Mouse (Mus musculus) liver, postnatal 0 days (tissue): ENCODE data around the gene Gm49366.
"Not testable (repeated sequence)": the region's sequence is repeated elsewhere in the genome, so short reads cannot be mapped to it uniquely, and the experiment has no call there.

ENCODE experiments used
- CTCF ChIP-seq: sonication (generic); IDR thresholded peaks from 2 replicates; pipeline ENCODE4 v1.5.1; 2016; ENCODE audit warnings: antibody characterized with exemption, low read depth
- EP300 ChIP-seq: IDR thresholded peaks from 2 replicates; pipeline ENCODE4 v1.6.1; 2016; ENCODE audit warnings: antibody characterized with exemption, low read depth, mild to moderate bottlenecking

GRCm38 (mm10) chr12:84028328-84028727, 10.4 kb upstream of the Gm49366 start:
- not testable (repeated sequence) for TF ChIP-seq CTCF, EP300
